ENCODE assay signal across 8 mouse cellular contexts in genomic region chr6:29347189-29347588, GRCm38 (mm10). TPM values are rescaled to one million over a fixed set of nuclear protein-coding genes. Genes with fewer than 3 reads are reported as not detected.
A peak's percentile ranks its signal among the peaks of the same experiment; 100 is the strongest.
DNase-seq lines count a peak whose midpoint lies in the region; ATAC-seq and TF ChIP-seq lines count a peak whose summit lies in the region.

No protein-coding gene starts in this region.

- peak overlapping the region; percentile 80 for H3K4me3 ChIP-seq in gastrocnemius, adult 2 months
- H3K4me3 ChIP-seq in forebrain, embryonic 13.5 days: peak overlapping the region; percentile 92
- peak overlapping the region; percentile 89 for H3K4me3 ChIP-seq in liver, embryonic 13.5 days (replicated peaks)

- H3K27me3 ChIP-seq in forebrain, embryonic 13.5 days: peaks cover 3% of the 10 kb centered on the region; the same call in 1 of the 2 replicates
- H3K27me3 ChIP-seq in liver, embryonic 13.5 days: no peaks in the 10 kb centered on the region

- ATAC-seq in forebrain, embryonic 13.5 days: no peak
- no peak for ATAC-seq in liver, embryonic 13.5 days (ENCODE audit: low read depth)
- ATAC-seq in monocyte, adult 5-6 weeks (replicated peaks; ENCODE audit: insufficient number of reproducible peaks, low FRiP score, low TSS enrichment, poor library complexity, severe bottlenecking): no peak

- H3K9me3 ChIP-seq in forebrain, embryonic 13.5 days (replicated peaks): no peaks in the 10 kb centered on the region
- H3K9me3 ChIP-seq in liver, embryonic 13.5 days (replicated peaks): no peaks in the 10 kb centered on the region

- no peak for TF ChIP-seq CTCF in gastrocnemius, adult 2 months (IDR thresholded peaks at IDR 0.05)

- H3K4me2 ChIP-seq in forebrain, embryonic 13.5 days: peak overlapping the region; percentile 86
- H3K4me2 ChIP-seq in liver, embryonic 13.5 days: peak overlapping the region; percentile 87

- H3K9ac ChIP-seq in forebrain, embryonic 13.5 days: peak overlapping the region; percentile 78
- H3K9ac ChIP-seq in liver, embryonic 13.5 days: peak overlapping the region; percentile 89

- H3K4me1 ChIP-seq in forebrain, embryonic 13.5 days: peaks cover 24% of the 10 kb centered on the region
- H3K4me1 ChIP-seq in liver, embryonic 13.5 days (replicated peaks): peaks cover 38% of the 10 kb centered on the region

- no peak for DNase-seq in gastrocnemius, adult 2 months
- DNase-seq in gastrocnemius, postnatal 25 days: no peak
- peak; percentile 17 for DNase-seq in 416B (ENCODE audit: low read depth)
- no peak for DNase-seq in liver, embryonic 13.5 days
- no peak for DNase-seq in cerebellum, adult 9-11 months
- DNase-seq in spleen, adult 18-20 months: no peak

- H3K27ac ChIP-seq in gastrocnemius, adult 2 months: peak overlapping the region; percentile 96
- H3K27ac ChIP-seq in forebrain, embryonic 13.5 days: peak overlapping the region; percentile 77
- peak overlapping the region; percentile 72 for H3K27ac ChIP-seq in liver, embryonic 13.5 days

- intact Hi-C loops in gastrocnemius, adult 2 months (cut with DNase I): loop anchor here (5.0 kb wide), 2 partner anchors 75 to 260 kb away; partner anchors contain the start of genes Hilpda and Tnpo3

- H3K36me3 ChIP-seq in forebrain, embryonic 13.5 days (ENCODE audit: poor library complexity, severe bottlenecking): no peaks in the 10 kb centered on the region
- no peaks in the 10 kb centered on the region for H3K36me3 ChIP-seq in liver, embryonic 13.5 days

- 41% methylated on average over 7 of the region's 7 CpGs for WGBS in forebrain, embryonic 13.5 days
- WGBS in liver, embryonic 13.5 days (ENCODE audit: insufficient replicate concordance): 37% methylated on average over 7 of the region's 7 CpGs

RNA-seq across cellular contexts. Expression of gene Calu, which starts 0.7 kb away (rescaled TPM):
- 100 to 1,000 TPM in 1 of 2 experiments, 10 to 100 TPM in 1; 73.7 to 104 TPM for total RNA-seq in gastrocnemius, adult 2 months (2021)
- 100 to 1,000 TPM in 1 of 2 experiments, 10 to 100 TPM in 1; 99.7 to 108 TPM for total RNA-seq in gastrocnemius, postnatal 25 days (2021)
- 163 and 177 TPM in 2 replicates for polyA plus RNA-seq in forebrain, embryonic 13.5 days (2015; fragmentation: Nextera tagmentation; extraction: Ambion mirVana)
- polyA plus RNA-seq in liver, embryonic 13.5 days (2015; fragmentation: Nextera tagmentation; extraction: Ambion mirVana): 95.5 and 121 TPM in 2 replicates
- total RNA-seq in monocyte, adult 5-6 weeks (2017): 134 to 144 TPM (median 142 TPM) in 3 replicates

RNA-seq across cellular contexts. Expression of gene Fam71f1, which starts 28.2 kb away (rescaled TPM):
- not detected for total RNA-seq in gastrocnemius, adult 2 months (2021)
- not detected for total RNA-seq in gastrocnemius, postnatal 25 days (2021)
- not detected in 2 replicates for polyA plus RNA-seq in forebrain, embryonic 13.5 days (2015; fragmentation: Nextera tagmentation; extraction: Ambion mirVana)
- not detected in 2 replicates for polyA plus RNA-seq in liver, embryonic 13.5 days (2015; fragmentation: Nextera tagmentation; extraction: Ambion mirVana)
- not detected in 3 replicates for total RNA-seq in monocyte, adult 5-6 weeks (2017)

RNA-seq across cellular contexts. Expression of gene Opn1sw, which starts 41.1 kb away (rescaled TPM):
- under 1 TPM; 0.17 to 0.18 TPM for total RNA-seq in gastrocnemius, adult 2 months (2021)
- under 1 TPM; 0.13 to 0.32 TPM for total RNA-seq in gastrocnemius, postnatal 25 days (2021)
- 0.44 TPM in 2 replicates for polyA plus RNA-seq in forebrain, embryonic 13.5 days (2015; fragmentation: Nextera tagmentation; extraction: Ambion mirVana)
- 0.10 TPM in 1 of 2 replicates, not detected in the other for polyA plus RNA-seq in liver, embryonic 13.5 days (2015; fragmentation: Nextera tagmentation; extraction: Ambion mirVana)
- total RNA-seq in monocyte, adult 5-6 weeks (2017): not detected in 3 replicates

RNA-seq across cellular contexts. Expression of gene Ccdc136, which starts 48.9 kb away (rescaled TPM):
- 10 to 100 TPM in 1 of 2 experiments, 1 to 10 TPM in 1; 9.6 to 10.5 TPM for total RNA-seq in gastrocnemius, adult 2 months (2021)
- 10 to 100 TPM in 1 of 2 experiments, 1 to 10 TPM in 1; 8.0 to 14.1 TPM for total RNA-seq in gastrocnemius, postnatal 25 days (2021)
- polyA plus RNA-seq in forebrain, embryonic 13.5 days (2015; fragmentation: Nextera tagmentation; extraction: Ambion mirVana): 34.3 and 37.0 TPM in 2 replicates
- polyA plus RNA-seq in liver, embryonic 13.5 days (2015; fragmentation: Nextera tagmentation; extraction: Ambion mirVana): 0.62 and 0.64 TPM in 2 replicates
- total RNA-seq in monocyte, adult 5-6 weeks (2017): 0.49 to 0.96 TPM (median 0.67 TPM) in 3 replicates
